Mouse (Mus musculus) kidney, adult 2 months (tissue): ENCODE results near the gene Cry2.

Experiments used
- CTCF ChIP-seq: fragments of 200-500 bp; conservative IDR thresholded peaks from 2 replicates; pipeline ENCODE4 v1.5.1; 2011; ENCODE audit warnings: low read depth, mild to moderate bottlenecking, control low read depth, low read length, moderate library complexity, mixed read lengths; ENCODE audit not compliant: insufficient read depth, insufficient read length
- POLR2A ChIP-seq: fragments of 200-500 bp; IDR thresholded peaks from one replicate; pipeline ENCODE4 v1.6.1; 2011; ENCODE audit warnings: low read depth, low read length, control low read depth

GRCm38 (mm10) chr2:92362571-92363228 lies 71.1 kb downstream of the Cry2 start:
- TF ChIP-seq CTCF, result no peak
- TF ChIP-seq POLR2A, result no peak
